Mouse (Mus musculus): ENCODE results near the gene Tbx2.

Tbx2 gene

DNA sequence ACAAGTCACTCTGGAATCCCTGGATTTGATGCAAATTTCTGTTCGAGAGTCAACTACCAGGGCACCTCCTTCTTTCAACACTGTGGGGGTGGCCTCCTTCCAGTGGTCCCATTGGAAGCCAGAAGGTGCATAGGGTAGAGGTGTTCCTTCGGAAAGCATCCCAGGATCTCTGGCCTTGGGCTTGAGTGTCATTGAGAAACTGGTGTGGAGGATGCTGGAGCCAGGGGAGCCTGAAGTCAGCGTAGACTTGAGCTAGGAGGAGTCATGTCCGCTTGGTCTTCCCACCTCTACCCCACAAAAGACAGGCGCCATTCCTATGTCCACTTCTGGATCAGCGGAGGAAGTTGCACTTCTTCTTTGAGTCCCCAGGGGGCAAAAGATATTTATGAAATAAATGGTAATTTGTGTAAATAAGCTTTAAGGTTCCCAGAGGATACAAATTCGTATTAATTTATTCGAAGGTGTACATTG, 8.9 kb downstream of the Tbx2 start:
- DNase-seq = no peak

DNA sequence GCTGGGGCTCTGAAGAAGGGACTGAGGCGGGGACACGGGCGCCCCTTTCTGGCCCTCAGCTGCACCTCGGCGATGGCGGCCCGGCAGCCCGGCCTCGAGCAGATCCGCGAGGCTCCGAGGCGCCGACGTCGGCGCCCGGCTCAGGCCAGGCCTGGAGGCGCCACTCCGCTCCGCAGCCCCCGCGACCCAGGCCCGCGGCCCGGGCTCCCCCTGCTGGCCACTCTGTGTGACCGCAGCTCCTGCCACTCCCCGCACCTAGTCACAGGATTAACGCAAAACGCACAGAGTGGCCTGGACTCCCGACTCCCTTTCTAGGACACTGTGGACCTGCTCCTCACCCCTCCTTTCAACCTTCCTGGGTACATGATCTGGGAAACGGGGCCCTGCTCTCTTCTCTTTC, 9.6 kb downstream of the Tbx2 start:
- DNase-seq = peak; percentile 72

DNA sequence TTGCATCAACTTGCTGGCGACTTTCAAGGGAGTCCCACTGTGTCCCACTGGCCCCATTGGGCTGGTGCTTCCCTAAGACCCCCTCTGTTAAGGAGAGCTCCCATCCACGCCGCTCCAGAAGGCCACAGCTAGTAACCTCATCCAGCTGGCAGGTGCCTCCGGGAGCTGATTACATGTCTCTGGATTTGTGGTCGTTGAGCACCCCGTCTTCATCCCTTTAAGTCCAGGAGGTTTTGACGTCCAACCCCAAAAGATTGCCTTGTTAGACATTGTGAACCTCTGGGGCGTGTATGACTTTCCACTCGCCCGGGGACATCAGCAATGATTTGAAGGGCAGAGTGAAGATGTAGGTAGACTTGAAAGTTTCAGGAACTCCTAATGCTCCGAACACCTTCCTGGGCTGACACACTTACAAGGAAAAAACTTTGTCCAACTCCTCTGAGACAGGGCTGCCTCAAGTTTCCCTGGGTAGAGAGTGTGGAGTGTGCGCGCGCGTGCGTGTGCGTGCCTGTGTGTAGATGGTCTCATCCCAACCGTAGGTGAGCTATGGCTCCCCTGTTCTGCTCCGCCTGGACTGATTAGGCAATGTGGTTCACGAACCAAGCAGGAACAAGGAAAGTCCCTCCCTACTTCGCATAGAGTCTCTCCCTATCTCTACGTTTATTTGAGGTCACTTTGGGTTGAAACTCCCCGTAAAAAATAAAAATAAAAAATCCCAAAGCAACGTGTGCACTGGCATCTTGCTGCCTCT, 10.4 kb downstream of the Tbx2 start:
- no peak for DNase-seq

DNA sequence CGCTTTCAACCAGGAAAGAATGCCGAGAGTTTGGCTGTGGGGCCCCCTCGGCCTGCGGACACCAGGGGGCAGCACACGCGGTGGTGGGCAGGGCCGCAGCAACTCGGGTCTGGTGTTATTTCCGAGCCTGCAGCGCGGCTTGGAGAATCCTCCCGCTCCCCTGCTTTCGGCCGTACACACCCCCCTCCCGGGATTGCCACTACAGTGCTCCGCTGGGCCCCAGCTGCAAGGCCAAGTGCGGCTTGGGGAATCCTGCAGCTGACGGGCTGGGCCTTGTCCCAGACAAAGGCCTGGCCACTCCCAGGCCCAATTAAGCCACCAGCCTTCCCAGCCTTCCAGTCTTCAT, 11.0 kb downstream of the Tbx2 start:
- peak; percentile 66 for DNase-seq

DNA sequence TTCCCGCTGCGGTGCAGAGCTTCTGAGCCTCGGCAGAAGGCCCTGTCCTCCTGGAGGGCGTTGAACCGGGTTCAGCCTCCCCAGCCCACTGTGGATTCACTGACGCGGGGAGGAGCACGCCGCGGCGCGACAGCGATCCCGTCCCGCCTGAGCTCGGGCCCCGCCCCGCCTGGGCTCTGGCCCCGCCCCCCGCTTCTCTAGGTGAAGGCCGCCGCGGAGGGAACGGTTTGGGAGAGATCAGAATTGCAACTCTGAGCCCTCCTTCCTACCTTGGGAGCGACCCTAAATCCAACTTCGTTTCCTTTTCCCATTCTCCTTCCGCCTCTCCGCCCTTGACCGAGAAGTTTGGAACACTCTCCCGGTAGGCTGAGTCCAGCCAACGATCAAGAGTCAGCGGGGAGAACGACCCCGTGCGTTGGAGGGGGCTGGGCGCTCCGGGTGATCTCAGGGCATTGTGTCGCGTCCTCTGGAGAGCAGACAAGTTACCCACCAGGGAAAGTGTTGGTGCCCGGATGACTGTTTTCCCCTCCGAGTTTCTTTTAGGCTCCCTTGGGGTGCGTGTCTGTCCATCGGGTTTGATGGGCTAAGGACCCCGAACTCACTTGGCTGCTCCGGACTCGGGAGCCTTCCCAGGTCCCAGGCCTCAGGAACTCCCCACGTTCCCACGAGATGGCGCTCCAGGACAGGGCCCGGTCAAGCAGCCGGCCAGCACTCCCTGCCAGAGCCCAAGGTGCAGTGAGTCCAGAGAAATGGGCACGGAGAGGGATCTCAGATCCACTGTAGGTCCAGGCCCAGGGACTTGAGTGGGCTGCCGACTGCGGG, 12.0 kb downstream of the Tbx2 start:
- peak; percentile 83 for DNase-seq

DNA sequence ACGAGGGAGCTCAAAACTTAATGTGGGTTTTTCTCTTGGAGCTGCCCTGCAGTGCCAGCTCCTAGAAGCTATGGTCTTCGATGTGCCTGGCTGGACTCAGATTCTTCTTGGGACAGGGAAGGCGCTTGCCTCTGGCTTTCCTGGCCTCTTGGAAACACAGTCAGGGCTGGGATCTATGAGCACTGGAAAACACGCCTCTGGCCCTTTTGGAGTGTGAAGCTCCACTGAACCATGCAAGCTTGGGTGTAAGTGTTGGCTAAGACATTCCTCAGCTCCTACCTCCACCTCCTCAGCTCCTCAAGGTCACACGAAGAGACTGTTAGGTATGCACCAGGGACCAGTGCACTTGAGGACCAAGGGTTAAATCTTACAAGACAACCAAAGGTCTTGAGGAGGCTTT, 12.6 kb downstream of the Tbx2 start:
- DNase-seq = no peak

DNA sequence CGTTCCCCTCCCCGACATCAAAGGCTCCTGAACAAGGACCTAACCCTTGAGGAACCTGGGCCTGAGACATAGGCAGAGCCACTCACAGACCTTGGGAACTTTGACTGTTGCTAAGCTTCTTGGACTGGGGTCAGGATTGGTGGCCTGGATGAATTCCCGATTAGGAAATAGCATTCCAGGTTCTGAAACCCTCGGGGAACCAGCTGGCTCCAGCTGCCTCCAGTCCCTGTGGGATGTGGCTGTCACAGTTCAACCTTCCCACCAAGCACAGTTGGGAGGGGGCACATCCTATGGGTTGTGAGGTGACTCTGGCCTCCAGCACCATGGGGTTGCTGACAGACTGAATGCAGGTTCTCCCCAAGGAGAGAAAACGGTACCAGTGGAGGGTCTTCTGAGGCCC, 13.6 kb downstream of the Tbx2 start:
- DNase-seq = no peak

DNA sequence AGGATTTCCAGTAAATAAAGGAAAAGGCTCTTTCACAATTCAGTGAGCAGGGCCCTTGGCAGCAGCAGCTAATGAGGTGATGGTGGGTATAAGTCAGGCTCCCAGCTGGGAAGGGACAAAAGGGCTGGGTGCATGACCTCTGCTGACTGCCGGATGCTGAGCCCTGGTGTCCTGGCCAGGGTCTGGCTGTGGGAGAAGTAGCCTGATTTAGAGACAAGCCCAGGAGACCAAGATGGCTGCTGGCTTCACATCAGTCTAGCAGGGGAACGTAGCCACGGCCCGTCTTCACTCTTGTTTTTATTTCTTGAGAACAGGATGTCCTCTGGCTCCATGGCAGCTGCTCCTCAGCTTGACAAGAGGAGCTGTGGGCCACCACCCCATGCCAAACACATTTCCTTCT, 14.2 kb downstream of the Tbx2 start:
- no peak for DNase-seq

DNA sequence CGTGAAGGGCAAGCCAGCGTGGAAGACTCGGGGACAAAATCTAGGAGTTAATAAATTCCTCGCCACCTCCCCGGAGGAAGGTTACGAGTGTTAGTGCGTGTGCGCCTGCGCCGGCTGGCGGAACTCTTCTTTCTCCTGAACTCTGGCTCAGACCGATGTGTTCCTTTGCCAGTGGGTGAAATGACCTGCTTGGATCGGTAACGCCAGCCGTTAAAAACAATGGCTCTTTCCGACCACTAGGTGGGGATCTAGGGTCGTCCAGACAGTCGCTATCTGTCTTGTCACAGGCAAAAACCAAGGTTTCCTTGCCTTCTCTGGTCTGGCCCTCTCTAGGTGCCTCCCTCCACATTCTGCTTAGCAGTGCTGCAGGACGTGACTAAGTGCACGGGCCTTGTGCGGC, 16.7 kb downstream of the Tbx2 start:
- DNase-seq = peak; percentile 63

DNA sequence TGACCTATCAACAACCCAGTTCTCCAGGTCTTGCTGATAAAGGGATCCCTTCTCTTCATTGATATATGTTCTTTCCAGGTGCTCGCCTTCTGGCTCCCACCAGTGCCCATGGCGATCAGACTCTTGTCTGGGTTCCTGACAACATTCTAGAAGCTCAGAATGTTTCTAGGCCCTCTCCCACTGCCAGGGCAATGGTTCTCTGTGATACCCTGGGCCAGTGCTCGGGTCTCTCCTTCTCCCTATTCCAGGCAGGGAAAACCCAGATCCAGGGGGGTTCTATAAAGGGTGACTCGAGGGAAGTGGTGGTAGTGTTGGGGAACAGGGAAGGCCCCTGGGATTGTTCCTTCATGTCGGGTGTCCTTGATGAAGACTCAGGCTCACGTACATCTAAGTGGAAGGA, 17.9 kb downstream of the Tbx2 start, which contains the start of gene Gm11444:
Gene Gm11444, minus strand, starts transcription at position 101 of the 400 bp plus-strand sequence.
- DNase-seq = no peak

DNA sequence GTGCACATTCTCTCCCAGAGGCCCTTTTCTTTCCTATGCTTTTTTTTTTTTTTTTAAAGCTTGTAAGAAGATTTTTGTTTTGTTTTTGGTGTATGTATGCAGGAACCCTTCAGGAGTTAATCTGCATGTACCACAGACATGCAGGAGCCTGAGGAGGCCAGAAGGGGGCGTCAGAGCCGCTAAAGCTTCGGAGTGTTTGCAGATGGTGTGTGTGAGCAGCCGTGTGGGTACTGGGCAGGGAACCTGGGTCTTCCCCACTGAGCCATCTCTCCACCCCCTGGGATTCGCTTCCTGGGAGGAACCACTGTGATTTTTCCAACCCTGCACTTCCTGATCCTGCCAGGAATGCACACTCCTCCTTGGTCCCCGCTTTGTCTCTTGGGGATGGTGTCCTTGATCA, 18.4 kb downstream of the Tbx2 start:
- no peak for DNase-seq

DNA sequence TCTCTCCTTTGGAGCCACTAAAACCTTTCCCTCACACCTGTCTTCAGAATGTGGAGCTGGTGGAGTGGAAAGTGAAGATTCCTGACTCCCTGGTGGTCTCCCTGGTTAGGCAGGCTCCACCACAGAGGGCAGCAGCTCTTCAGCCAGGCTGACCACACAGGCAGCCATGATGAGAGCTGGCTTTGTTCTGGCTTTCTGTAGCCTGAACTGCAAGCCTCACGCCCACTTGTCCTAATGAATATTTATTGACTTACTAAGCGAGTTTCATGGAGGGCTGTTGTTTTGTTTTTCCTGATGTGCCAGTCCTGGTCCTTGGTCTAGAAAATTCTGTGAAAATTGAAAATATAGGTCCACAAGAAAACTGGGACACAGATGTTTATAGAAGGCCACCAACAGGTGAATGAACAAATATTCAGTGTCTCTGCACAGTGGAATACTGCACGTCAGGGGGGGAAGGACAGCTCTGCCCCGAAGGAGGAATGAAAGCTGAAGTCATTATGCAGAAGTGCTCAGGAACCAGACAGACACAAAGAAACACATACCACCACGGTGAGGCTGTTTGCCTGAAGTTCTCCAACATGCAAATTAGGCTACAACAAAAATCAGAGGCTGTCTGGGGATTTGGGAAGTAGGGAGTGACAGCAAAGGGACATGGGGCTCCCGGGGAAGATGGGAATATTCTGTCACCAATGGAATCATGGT, 25.8 kb downstream of the Tbx2 start:
- DNase-seq = no peak

DNA sequence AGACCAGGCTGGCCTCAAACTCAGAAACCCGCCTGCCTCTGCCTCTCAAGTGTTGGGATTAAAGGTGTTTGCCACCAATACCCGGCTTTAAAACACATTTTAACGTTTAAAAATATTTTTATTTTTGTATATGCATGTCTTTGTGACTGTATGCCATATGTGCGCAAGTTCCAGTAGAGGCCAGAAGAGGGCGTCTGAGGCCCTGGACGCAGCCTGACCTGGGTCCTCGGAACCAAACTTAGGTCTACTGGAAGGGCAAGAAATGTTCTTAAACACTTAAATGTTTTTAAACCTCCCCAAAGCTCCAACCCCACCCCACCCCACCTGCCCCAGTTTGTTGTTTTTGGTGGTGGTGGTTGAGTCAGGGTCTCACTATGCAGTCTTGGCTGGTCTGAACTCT, 32.0 kb downstream of the Tbx2 start:
- DNase-seq = no peak

DNA sequence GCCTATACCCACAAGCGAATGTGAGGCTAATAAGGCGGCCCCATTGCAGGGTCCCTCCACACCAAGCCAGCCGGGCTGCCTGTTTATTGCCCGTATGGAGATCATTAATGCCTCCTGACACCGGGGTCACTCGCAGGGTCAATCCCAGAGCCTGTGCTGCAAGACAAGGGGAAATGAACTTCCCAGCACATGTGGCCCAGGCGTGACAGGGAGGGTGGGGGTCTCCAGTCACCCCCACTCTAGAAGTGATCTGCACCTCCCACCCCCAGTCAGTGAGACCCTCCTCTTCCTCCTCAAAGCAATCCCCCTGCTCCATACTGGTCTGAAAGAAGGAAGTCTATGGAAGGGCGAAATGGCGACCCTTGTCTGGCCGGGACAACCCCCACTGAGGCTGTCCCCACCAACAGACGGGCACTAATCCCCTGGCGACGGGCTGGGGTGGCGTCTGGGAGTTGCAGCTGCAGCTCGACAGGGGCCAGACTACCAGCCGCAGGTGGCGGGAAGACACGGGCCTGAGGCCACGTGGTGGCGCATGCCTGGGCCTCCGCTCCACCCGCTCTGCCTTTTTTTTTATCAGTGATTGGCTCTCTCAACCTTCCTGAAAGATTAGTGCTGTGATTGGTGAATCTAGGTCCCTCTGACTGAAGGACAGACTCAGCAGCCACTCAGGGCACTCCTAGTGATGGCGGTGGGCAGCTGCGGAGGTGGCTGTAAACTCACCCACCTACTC, 43.9 kb downstream of the Tbx2 start:
- DNase-seq = no peak

DNA sequence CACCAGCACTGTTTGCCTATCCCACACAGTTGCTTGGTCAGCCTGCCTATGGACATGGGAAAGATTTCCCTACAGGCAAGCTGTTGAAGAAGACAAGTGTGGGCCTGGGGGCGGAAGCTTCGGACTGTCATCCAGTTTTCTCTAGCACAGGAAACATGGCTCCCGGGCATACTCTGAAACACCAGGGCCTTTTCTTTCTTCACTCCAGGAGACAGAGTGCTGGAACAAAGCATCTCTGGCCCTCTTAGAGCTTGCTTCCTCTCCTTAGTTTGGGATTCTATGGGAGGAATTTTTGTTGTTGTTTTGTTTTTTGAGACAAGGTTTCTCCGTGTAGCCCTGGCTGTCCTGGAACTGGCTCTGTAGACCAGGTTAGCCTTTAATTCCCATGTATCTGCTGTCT, 52.1 kb downstream of the Tbx2 start:
- no peak for DNase-seq

DNA sequence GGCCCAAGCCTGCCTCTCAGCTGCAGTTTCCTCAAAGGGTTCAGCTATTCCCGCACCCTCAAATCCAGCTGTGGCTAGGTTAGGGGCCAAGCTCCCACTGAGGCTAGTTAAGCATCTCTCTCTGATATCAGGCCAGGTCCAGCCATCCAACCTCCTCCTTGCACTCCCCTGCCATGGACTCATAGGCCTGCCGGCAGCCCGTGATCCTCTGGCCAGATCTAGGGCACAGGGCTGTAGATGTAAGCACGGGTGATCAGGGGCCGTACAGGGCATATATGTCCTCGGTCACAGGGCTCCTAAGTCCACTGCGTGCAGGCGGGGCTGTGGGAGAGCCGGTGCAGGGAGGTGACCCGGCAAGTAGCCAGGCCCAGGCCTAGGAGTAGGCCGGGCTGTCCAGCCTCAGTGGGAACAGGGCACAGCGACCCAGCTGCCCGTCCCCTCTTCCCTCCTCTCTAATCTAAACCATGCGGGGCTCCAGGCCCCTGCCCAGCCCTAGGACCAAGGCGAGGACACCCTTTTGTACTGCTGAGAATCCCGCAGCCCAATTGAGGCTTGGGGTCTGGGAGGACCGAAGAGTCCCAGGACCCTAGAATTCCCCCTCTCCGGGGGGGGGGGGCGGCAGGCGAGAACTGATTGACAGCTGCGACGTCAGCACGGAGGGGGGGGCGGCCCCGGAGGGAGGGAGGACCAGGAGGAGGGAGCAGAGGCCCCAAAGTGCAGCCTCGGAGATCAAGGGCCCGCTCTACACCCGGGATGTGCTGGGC, 53.5 kb downstream of the Tbx2 start, which contains the start of gene Tbx4:
Gene Tbx4, plus strand, starts transcription at position 758 of the 764 bp plus-strand sequence.
- DNase-seq = no peak

DNA sequence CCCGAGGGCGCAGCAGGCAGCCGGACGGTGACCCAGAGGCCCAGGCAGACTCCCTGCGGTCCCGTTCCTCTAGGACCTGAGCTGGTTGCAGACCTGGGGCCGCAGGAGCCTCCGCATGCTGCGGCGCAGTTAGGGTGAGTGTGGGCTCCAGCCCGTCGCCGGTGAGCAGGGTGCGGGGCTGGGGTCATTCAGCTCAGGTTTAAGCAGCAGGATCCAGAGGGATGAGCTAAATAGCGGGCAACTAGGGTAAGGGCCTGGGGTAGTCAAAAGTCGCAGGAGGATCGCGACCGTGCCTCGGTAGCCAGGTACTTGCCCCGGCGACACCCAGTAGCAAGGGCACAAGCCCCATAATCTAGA, 54.1 kb downstream of the Tbx2 start:
- DNase-seq = no peak

DNA sequence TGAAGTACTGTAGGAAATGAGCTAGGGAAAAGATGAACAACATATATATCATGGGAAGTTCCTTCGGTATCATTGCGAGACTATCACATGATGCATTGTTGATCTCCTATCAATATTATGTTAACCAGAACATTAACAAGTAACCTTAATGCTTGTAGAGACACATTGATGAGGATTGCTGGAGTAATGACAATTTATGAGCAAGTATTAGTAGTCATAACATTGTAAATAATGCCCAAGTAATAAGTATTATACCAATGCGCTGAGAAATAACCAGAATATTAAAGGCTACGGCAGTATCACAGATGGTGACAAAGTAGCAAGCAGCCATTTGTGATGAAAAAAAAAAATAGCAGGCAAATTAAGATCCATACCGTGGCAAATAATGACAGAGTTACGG, 54.9 kb downstream of the Tbx2 start:
- DNase-seq = no peak

DNA sequence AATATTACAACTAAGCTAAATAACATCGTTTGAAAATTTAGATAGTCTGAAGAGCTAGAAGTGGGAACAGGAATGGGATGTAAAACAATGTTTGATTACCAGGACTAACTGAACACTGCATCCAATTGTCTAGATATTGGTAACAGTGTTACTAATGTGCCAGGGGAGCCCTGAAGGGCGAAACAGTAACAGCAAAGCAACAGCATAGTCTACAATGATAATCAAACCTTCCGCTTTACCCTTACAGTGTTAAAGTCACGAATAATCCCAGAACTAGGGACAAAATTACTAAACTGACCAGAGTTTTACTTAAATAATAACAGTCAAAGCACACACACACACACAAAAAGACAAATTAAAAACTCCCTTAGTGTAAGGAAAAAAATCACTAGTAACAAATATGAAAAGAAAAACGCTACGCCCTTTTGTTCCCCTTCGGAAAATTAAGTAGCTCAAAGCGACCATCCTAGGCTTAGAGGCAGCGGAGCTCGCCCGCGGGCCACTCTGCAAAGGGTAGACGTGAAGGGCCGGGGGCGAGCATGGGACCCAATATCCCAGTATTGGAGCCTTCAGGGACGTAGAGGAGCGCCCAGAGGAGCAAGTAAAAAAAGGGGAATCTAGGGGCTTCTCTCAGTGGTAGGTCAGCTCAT, 55.6 kb downstream of the Tbx2 start:
- no peak for DNase-seq

DNA sequence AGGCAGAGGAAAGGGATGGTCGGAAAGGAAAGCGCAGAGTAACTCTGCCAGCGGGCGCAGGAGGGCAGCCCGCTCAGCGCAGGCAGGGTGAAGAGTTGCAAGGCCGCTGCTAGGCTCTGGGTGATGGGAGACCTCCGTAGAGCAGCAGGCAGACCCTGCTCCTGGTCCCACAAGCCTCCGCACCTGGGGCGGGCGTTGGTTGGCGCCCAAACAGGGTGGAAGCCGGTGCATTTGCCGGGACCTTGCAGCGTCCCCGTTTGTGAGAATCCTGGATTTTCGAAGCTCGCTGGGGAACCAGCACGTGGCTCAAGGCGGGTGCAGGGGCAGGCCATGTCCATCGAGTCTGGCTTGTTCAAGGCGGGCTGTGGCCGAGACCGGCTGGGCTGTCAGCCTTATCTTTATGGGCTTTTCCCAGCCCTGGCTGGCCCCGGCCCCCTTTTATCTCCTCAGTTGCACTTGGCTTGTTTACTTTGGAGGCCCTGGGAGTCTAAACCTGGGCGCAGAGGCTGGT, 56.2 kb downstream of the Tbx2 start:
- DNase-seq = no peak

DNA sequence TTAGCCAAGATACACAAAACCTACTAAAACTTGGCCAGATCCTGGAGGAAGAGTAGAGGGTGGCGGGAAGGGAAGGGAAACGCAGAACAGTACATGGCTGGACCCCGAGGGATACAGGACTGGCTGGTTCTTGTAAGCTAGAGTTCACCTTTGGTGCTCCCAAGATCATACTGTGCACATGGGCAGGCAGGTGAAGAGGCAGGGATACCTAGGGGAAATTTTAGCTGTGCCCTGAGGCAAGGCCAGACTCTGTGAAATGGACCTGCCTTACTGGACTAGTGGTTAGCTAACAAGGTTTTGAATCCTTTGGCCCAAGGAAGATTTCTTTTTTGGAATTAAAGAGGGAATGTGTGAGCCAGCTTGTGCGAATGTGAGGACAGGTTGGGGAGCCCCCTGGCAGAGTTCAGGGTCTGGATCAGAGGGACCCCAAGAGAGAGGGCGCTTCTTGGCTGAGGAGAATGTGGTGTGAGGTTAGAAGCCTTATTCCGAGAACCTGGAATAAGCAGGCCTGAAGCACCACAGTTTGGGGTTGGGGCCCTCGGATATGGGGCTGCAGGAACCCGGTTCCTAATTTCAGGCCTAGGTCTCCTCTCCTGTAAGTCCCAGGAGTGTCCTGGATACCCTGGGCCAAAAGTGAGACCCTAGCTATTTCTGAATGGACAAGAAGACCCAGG, 56.8 kb downstream of the Tbx2 start:
- DNase-seq = no peak
